Mouse (Mus musculus): ENCODE data around the gene Plce1. TPM values are rescaled to one million over a fixed set of nuclear protein-coding genes. Genes with fewer than 3 reads are reported as not detected.

Plce1 gene
- polyA plus RNA-seq, 1 experiment from 2014 or later = 3.4 TPM

GRCm38 (mm10) chr19:38673936-38674335 is 193.0 kb downstream of the Plce1 start:
- 75% methylated on average over 2 of the region's 2 CpGs for WGBS
- Histone ChIP-seq H3K4me3 (ENCODE audit: low read depth, low read length) (no peak overlapping the region), H3K4me2 (ENCODE audit: low read depth, low read length) (no peak overlapping the region), H3K9ac (replicated peaks; ENCODE audit: low read length) (no peak overlapping the region), H3K27me3 (ENCODE audit: control insufficient read depth, insufficient read depth, low read length) (no peaks in the 10 kb centered on the region), H3K27ac (replicated peaks; ENCODE audit: low read depth, low read length) (no peak overlapping the region), H3K36me3 (replicated peaks; ENCODE audit: control insufficient read depth, insufficient read depth, low read depth, low read length) (no peaks in the 10 kb centered on the region), H3K4me1 (ENCODE audit: control insufficient read depth, insufficient read depth, low read length) (no peaks in the 10 kb centered on the region), H3K9me3 (replicated peaks; ENCODE audit: control insufficient read depth, low read length) (no peaks in the 10 kb centered on the region)
- ATAC-seq (replicated peaks; ENCODE audit: insufficient number of reproducible peaks, low FRiP score, low TSS enrichment, low read depth) (no peak), DNase-seq (ENCODE audit: low spot score) (no peak)

- Histone ChIP-seq H3K4me2 (ENCODE audit: low read depth, low read length) (no peak overlapping the region), H3K27ac (replicated peaks; ENCODE audit: low read depth, low read length) (no peak overlapping the region), H3K27me3 (ENCODE audit: control insufficient read depth, insufficient read depth, low read length) (no peaks in the 10 kb centered on the region), H3K36me3 (replicated peaks; ENCODE audit: control insufficient read depth, insufficient read depth, low read depth, low read length) (no peaks in the 10 kb centered on the region), H3K4me3 (ENCODE audit: low read depth, low read length) (no peak overlapping the region), H3K9ac (replicated peaks; ENCODE audit: low read length) (no peak overlapping the region), H3K9me3 (replicated peaks; ENCODE audit: control insufficient read depth, low read length) (no peaks in the 10 kb centered on the region), H3K4me1 (ENCODE audit: control insufficient read depth, insufficient read depth, low read length) (no peaks in the 10 kb centered on the region)
- DNase-seq (ENCODE audit: low spot score) (no peak), ATAC-seq (replicated peaks; ENCODE audit: insufficient number of reproducible peaks, low FRiP score, low TSS enrichment, low read depth) (no peak)
- 90% methylated on average over 5 of the region's 5 CpGs for WGBS
Observed at GRCm38 (mm10) chr19:38678655-38679054, 197.7 kb downstream of the Plce1 start.

DNA sequence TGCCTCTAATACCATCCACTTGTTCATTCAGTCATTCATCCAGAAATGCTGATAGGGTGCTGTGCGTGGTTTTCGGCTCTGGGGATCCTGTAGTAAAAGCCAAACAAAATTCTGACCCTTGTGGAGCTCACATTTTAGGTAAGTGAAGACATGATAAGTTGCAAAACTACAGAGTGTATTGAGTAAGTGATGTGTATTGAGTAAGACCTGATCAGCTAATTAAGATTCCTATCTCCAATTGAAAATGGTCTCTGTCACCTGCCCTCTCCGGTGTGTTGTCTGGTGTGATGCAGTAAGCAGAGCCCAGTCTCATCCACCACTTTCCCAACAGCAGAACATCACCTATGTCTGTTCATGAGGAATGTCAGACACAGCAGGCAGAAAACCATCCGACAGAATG is 198.6 kb downstream of the Plce1 start:
- 92% methylated on average over 4 of the region's 4 CpGs for WGBS
- Histone ChIP-seq H3K4me3 (ENCODE audit: low read depth, low read length) (no peak overlapping the region), H3K27ac (replicated peaks; ENCODE audit: low read depth, low read length) (no peak overlapping the region), H3K4me2 (ENCODE audit: low read depth, low read length) (no peak overlapping the region), H3K36me3 (replicated peaks; ENCODE audit: control insufficient read depth, insufficient read depth, low read depth, low read length) (no peaks in the 10 kb centered on the region), H3K9ac (replicated peaks; ENCODE audit: low read length) (no peak overlapping the region), H3K4me1 (ENCODE audit: control insufficient read depth, insufficient read depth, low read length) (no peaks in the 10 kb centered on the region), H3K27me3 (ENCODE audit: control insufficient read depth, insufficient read depth, low read length) (no peaks in the 10 kb centered on the region), H3K9me3 (replicated peaks; ENCODE audit: control insufficient read depth, low read length) (no peaks in the 10 kb centered on the region)
- DNase-seq (ENCODE audit: low spot score) = no peak
- no peak for ATAC-seq (replicated peaks; ENCODE audit: insufficient number of reproducible peaks, low FRiP score, low TSS enrichment, low read depth)

DNA sequence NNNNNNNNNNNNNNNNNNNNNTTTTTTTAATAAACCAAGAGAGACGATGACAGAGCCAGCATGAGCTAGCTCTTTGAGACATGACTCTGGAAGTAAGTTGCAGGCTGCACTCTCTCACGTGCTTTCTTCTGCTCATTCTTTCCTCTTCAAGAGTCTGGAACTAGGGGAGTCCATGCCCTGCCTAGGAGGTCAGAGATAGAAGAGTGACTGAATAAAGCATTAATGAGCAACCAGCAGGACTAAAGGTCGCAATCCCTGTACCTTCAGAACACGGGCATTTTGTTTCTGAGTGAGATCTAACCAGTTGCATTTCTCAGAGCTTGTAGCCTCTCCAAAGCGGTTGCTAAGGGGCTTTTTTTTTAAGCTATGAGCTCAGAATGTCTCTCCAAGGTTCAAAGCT is 206.4 kb downstream of the Plce1 start:
- Histone ChIP-seq H3K4me3 (ENCODE audit: low read depth, low read length) (no peak overlapping the region), H3K27ac (replicated peaks; ENCODE audit: low read depth, low read length) (no peak overlapping the region), H3K4me2 (ENCODE audit: low read depth, low read length) (no peak overlapping the region), H3K4me1 (ENCODE audit: control insufficient read depth, insufficient read depth, low read length) (no peaks in the 10 kb centered on the region), H3K27me3 (ENCODE audit: control insufficient read depth, insufficient read depth, low read length) (no peaks in the 10 kb centered on the region), H3K9me3 (replicated peaks; ENCODE audit: control insufficient read depth, low read length) (no peaks in the 10 kb centered on the region), H3K9ac (replicated peaks; ENCODE audit: low read length) (no peak overlapping the region), H3K36me3 (replicated peaks; ENCODE audit: control insufficient read depth, insufficient read depth, low read depth, low read length) (no peaks in the 10 kb centered on the region)
- 77% methylated on average over 5 of the region's 5 CpGs for WGBS
- ATAC-seq (replicated peaks; ENCODE audit: insufficient number of reproducible peaks, low FRiP score, low TSS enrichment, low read depth) (no peak), DNase-seq (ENCODE audit: low spot score) (no peak)

GRCm38 (mm10) chr19:38688741-38689507 is 208.0 kb downstream of the Plce1 start:
- H3K27me3 ChIP-seq (ENCODE audit: control insufficient read depth, insufficient read depth, low read length) = no peaks in the 10 kb centered on the region
- WGBS = 84% methylated on average over 4 of the region's 4 CpGs
- ATAC-seq (replicated peaks; ENCODE audit: insufficient number of reproducible peaks, low FRiP score, low TSS enrichment, low read depth) = no peak
- H3K27ac ChIP-seq (replicated peaks; ENCODE audit: low read depth, low read length) = no peak overlapping the region
- no peak overlapping the region for H3K4me2 ChIP-seq (ENCODE audit: low read depth, low read length)
- H3K4me3 ChIP-seq (ENCODE audit: low read depth, low read length) = no peak overlapping the region
- H3K9ac ChIP-seq (replicated peaks; ENCODE audit: low read length) = no peak overlapping the region
- H3K36me3 ChIP-seq (replicated peaks; ENCODE audit: control insufficient read depth, insufficient read depth, low read depth, low read length) = no peaks in the 10 kb centered on the region
- no peak for DNase-seq (ENCODE audit: low spot score)
- no peaks in the 10 kb centered on the region for H3K9me3 ChIP-seq (replicated peaks; ENCODE audit: control insufficient read depth, low read length)
- H3K4me1 ChIP-seq (ENCODE audit: control insufficient read depth, insufficient read depth, low read length) = no peaks in the 10 kb centered on the region

- Histone ChIP-seq H3K9ac (replicated peaks; ENCODE audit: low read length) (no peak overlapping the region), H3K4me2 (ENCODE audit: low read depth, low read length) (no peak overlapping the region), H3K4me3 (ENCODE audit: low read depth, low read length) (no peak overlapping the region), H3K4me1 (ENCODE audit: control insufficient read depth, insufficient read depth, low read length) (no peaks in the 10 kb centered on the region), H3K27me3 (ENCODE audit: control insufficient read depth, insufficient read depth, low read length) (no peaks in the 10 kb centered on the region), H3K9me3 (replicated peaks; ENCODE audit: control insufficient read depth, low read length) (no peaks in the 10 kb centered on the region), H3K36me3 (replicated peaks; ENCODE audit: control insufficient read depth, insufficient read depth, low read depth, low read length) (no peaks in the 10 kb centered on the region), H3K27ac (replicated peaks; ENCODE audit: low read depth, low read length) (no peak overlapping the region)
- 78% methylated on average over 2 of the region's 2 CpGs for WGBS
- ATAC-seq (replicated peaks; ENCODE audit: insufficient number of reproducible peaks, low FRiP score, low TSS enrichment, low read depth) = no peak
- no peak for DNase-seq (ENCODE audit: low spot score)
Observed at GRCm38 (mm10) chr19:38690276-38690675, 209.4 kb downstream of the Plce1 start.

- no peak overlapping the region for H3K27ac ChIP-seq (replicated peaks; ENCODE audit: low read depth, low read length)
- no peak overlapping the region for H3K4me2 ChIP-seq (ENCODE audit: low read depth, low read length)
- ATAC-seq (replicated peaks; ENCODE audit: insufficient number of reproducible peaks, low FRiP score, low TSS enrichment, low read depth) (no peak), DNase-seq (ENCODE audit: low spot score) (no peak)
- no peak overlapping the region for H3K9ac ChIP-seq (replicated peaks; ENCODE audit: low read length)
- no peaks in the 10 kb centered on the region for H3K27me3 ChIP-seq (ENCODE audit: control insufficient read depth, insufficient read depth, low read length)
- no peaks in the 10 kb centered on the region for H3K36me3 ChIP-seq (replicated peaks; ENCODE audit: control insufficient read depth, insufficient read depth, low read depth, low read length)
- 92% methylated on average over 6 of the region's 6 CpGs for WGBS
- H3K4me1 ChIP-seq (ENCODE audit: control insufficient read depth, insufficient read depth, low read length) = no peaks in the 10 kb centered on the region
- no peaks in the 10 kb centered on the region for H3K9me3 ChIP-seq (replicated peaks; ENCODE audit: control insufficient read depth, low read length)
- no peak overlapping the region for H3K4me3 ChIP-seq (ENCODE audit: low read depth, low read length)
Observed at GRCm38 (mm10) chr19:38691533-38691932, 210.6 kb downstream of the Plce1 start.

- WGBS = 45% methylated on average over 2 of the region's 2 CpGs
Observed at GRCm38 (mm10) chr19:38693331-38693730, 212.4 kb downstream of the Plce1 start.

More at GRCm38 (mm10) chr19:38693331-38693730, 212.4 kb downstream of the Plce1 start:
- no peaks in the 10 kb centered on the region for H3K9me3 ChIP-seq (replicated peaks; ENCODE audit: control insufficient read depth, low read length)
- H3K27ac ChIP-seq (replicated peaks; ENCODE audit: low read depth, low read length) = no peak overlapping the region
- H3K36me3 ChIP-seq (replicated peaks; ENCODE audit: control insufficient read depth, insufficient read depth, low read depth, low read length) = no peaks in the 10 kb centered on the region
- no peak overlapping the region for H3K9ac ChIP-seq (replicated peaks; ENCODE audit: low read length)
- ATAC-seq (replicated peaks; ENCODE audit: insufficient number of reproducible peaks, low FRiP score, low TSS enrichment, low read depth) = no peak
- no peak overlapping the region for H3K4me2 ChIP-seq (ENCODE audit: low read depth, low read length)
- no peaks in the 10 kb centered on the region for H3K27me3 ChIP-seq (ENCODE audit: control insufficient read depth, insufficient read depth, low read length)
- H3K4me1 ChIP-seq (ENCODE audit: control insufficient read depth, insufficient read depth, low read length) = no peaks in the 10 kb centered on the region
- H3K4me3 ChIP-seq (ENCODE audit: low read depth, low read length) = no peak overlapping the region
- DNase-seq (ENCODE audit: low spot score) = peak; percentile 13

Data from embryonic facial prominence, embryonic 11.5 days (tissue).